Mouse (Mus musculus): ENCODE measurements around the gene Plb1.

The Plb1 gene

GRCm38 (mm10) chr5:32260751-32261150 is 28.2 kb downstream of the Plb1 start:
- DNase-seq, result no peak

- DNase-seq, result no peak
Measured at GRCm38 (mm10) chr5:32261251-32261650, 28.7 kb downstream of the Plb1 start.

DNA sequence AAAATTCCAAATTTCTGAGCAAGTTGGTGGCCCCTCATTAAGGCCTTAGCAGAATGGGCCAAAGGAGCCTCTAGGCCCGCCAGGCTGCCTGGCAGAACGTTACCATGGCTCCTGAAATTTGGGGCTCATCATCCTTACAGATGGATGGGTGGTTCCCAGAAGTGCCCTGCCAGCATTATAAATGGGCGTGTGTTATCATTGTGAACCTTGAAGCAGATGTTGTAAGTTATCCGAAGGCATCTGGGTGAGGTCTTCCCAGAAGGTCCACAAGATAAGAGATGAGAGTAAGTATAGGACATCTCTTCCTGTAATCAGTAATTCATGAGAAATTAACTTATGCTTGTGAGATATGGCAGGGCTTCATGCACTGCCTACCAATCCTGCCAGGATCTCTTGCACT is 30.0 kb downstream of the Plb1 start:
- no peak for DNase-seq

GRCm38 (mm10) chr5:32272502-32272901 is 40.0 kb downstream of the Plb1 start:
- no peak for DNase-seq

DNA sequence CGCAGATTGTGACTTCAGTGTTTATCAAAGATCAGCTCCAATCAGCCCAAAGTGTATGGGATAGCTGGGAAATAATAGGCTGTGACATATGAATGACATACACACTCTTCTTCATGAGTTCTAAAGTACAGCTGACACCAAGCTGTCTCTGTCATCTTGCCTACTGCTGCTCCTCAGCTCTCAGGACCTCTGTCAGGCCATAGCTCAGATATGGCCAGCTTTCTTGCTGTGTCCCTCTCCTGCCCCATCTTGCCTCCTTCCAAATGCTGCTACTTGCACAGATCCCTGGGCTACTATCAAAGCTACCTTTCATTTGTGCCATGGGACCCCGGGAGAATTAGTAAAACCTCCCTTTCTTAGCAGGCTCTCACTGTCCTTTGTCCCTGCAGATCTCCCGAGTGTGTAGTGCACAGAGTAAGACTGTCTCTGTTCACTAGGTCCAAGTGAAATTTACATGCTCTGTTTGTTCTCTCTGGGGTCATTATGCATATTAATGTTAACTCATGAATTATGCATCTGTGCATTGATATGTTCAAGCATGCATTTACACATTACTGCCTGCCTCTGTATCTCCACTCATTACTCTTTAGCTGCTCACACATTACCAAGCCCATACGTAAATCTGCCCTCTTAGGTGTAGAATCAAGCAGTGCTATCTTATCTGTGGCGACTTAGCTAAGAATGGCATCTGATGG is 45.6 kb downstream of the Plb1 start:
- no peak for DNase-seq

GRCm38 (mm10) chr5:32280066-32280465 is 47.6 kb downstream of the Plb1 start:
- DNase-seq, result no peak

- DNase-seq, result no peak
Measured at GRCm38 (mm10) chr5:32282345-32282744, 49.8 kb downstream of the Plb1 start.

- DNase-seq, result no peak
Measured at GRCm38 (mm10) chr5:32283457-32283856, 50.9 kb downstream of the Plb1 start.

DNA sequence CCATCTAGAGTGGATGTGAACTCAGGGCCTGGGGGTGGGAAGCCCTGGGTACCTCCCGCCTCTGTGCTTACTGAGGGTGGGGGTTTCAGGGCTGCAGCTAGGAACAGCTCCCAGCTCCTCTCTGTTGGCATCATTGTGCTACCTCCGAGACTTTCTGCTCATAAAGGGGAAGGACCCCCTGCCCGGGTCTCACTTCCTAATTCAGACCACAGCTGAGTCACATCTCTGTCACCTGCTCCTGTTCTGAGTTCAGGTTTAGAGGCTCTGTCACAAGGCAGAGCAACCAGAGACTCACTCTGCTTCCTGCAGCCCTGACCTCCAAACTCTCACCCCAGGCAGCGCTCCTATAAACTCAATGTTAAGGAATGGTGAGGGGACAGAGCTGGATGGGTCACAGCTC is 53.8 kb downstream of the Plb1 start:
- DNase-seq, result no peak

GRCm38 (mm10) chr5:32288021-32288420 is 55.5 kb downstream of the Plb1 start:
- no peak for DNase-seq

- DNase-seq, result no peak
Measured at GRCm38 (mm10) chr5:32291316-32291715, 58.8 kb downstream of the Plb1 start.

- DNase-seq, result no peak
Measured at GRCm38 (mm10) chr5:32302991-32303921, 70.7 kb downstream of the Plb1 start.

DNA sequence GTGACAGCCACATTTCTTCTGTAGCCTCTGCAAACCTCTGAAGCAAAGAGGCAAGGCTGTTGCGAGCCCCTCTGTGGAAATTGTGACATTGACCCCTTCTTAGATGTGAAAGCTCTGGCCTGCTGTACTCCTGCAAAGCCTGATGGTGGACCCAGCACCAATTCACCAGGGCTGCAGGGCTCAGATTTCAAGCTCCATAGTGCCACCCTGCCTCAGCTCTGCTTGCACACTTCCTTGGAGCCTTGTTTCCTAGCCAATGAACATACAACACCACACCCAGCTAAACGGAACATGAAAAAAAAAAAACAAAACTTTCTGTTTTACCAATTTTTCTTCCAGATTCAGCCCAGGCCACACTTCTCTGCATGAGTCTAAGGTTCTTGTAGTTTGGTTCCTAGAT is 74.6 kb downstream of the Plb1 start:
- no peak for DNase-seq

DNA sequence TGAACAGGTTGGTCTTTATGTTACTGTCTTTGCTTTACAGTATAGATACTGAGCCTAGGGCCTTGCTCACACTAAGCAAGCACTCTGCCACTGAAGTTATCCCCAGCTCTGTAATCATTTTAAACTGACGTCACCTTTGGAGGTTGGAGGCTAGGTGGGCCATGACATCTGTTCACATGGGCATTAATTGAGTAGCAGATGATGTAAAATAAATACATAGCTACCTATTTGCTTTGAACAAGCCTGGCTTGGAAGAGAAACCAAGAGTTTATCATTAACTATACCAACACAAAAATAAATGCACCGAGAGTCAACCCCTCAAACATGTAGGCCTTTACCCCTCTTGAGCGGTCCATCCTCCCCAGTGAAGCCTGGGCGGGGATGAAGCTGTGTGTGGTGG is 76.1 kb downstream of the Plb1 start:
- DNase-seq, result no peak

GRCm38 (mm10) chr5:32309714-32310113 is 77.2 kb downstream of the Plb1 start:
- no peak for DNase-seq

DNA sequence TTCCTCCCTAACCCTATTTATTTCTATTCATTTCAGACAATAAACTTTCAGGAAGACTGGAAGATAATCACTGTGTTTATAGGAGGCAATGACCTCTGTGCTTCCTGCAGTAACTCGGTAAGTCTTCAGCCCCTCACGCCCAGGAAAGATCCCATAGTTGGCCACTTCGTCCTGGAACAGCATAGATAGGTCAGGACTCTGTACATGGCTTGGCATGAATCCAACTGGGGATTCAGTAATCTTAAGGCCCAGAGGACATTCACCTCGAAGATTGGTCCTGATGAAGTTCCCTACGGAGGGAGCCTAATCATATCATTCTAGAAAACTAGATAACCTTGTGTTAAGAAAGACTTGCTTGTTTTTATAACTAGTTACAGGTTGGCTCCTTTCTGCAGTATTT is 78.3 kb downstream of the Plb1 start:
- no peak for DNase-seq

DNA sequence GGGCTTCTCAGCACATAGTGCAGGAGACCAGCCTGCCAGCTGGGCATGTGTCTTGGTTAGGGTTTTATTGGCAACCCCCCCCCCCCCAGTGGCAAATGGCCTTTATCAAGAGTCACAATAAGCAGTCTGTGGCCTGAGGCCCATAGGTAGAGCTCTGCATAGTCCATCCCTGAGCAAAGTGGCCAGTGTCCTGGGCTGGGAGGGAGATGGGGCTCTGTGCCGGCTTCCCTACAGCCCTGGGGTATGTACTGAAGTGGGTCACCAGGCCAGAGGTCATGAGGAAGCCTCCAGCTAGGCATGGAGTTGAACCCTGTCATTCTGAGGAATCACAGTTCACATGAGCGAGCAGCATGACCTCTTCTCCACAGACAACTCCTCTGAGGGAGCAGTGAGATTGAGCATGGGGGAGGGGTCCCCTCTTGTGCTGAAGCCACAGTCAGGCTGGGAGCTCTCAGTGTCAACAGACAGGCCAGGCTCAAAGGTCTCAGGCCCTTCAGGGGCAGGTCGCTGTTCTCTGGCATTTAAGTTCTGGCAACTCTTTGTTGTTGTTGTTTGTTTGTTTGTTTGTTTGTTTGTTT is 79.2 kb downstream of the Plb1 start:
- DNase-seq, result no peak

- DNase-seq, result no peak
Measured at GRCm38 (mm10) chr5:32313671-32314070, 81.2 kb downstream of the Plb1 start.

- DNase-seq, result no peak
Measured at GRCm38 (mm10) chr5:32314731-32315130, 82.2 kb downstream of the Plb1 start.

GRCm38 (mm10) chr5:32322146-32322811 is 89.8 kb downstream of the Plb1 start:
- no peak for DNase-seq

GRCm38 (mm10) chr5:32328139-32328538 is 95.6 kb downstream of the Plb1 start:
- no peak for DNase-seq

GRCm38 (mm10) chr5:32332591-32332990 is 100.1 kb downstream of the Plb1 start:
- DNase-seq, result no peak

- peak; percentile 53 for DNase-seq
Measured at GRCm38 (mm10) chr5:32335172-32335571, 102.7 kb downstream of the Plb1 start.

Measured in kidney, adult 11 months (tissue).